Mouse (Mus musculus): ENCODE results near the gene Stab1.

Stab1 gene

GRCm38 (mm10) chr14:31161191-31161590 is 7.2 kb downstream of the Stab1 start:
- DNase-seq = no peak

- no peak for DNase-seq
Measured at GRCm38 (mm10) chr14:31160196-31161150, 8.0 kb downstream of the Stab1 start.

GRCm38 (mm10) chr14:31145694-31146093 is 22.7 kb downstream of the Stab1 start:
- DNase-seq = no peak

- no peak for DNase-seq
Measured at GRCm38 (mm10) chr14:31141011-31141410, 27.4 kb downstream of the Stab1 start.

- DNase-seq = no peak
Measured at GRCm38 (mm10) chr14:31140141-31140540, 28.3 kb downstream of the Stab1 start.

GRCm38 (mm10) chr14:31139666-31140065 is 28.8 kb downstream of the Stab1 start:
- DNase-seq = no peak

GRCm38 (mm10) chr14:31138897-31139429 is 29.5 kb downstream of the Stab1 start:
- DNase-seq = no peak

- no peak for DNase-seq
Measured at GRCm38 (mm10) chr14:31138219-31138896, 30.1 kb downstream of the Stab1 start.

GRCm38 (mm10) chr14:31137791-31138190 is 30.6 kb downstream of the Stab1 start:
- no peak for DNase-seq

- no peak for DNase-seq
Measured at GRCm38 (mm10) chr14:31137281-31137595, 31.2 kb downstream of the Stab1 start.

GRCm38 (mm10) chr14:31136411-31137280 is 31.8 kb downstream of the Stab1 start:
- no peak for DNase-seq

- DNase-seq = no peak
Measured at GRCm38 (mm10) chr14:31135495-31136410, 32.7 kb downstream of the Stab1 start.

- no peak for DNase-seq
Measured at GRCm38 (mm10) chr14:31134015-31135000, 34.1 kb downstream of the Stab1 start.

- DNase-seq = no peak
Measured at GRCm38 (mm10) chr14:31133023-31133665, 35.3 kb downstream of the Stab1 start.

GRCm38 (mm10) chr14:31132491-31132975 is 35.9 kb downstream of the Stab1 start:
- no peak for DNase-seq

GRCm38 (mm10) chr14:31132031-31132430 is 36.4 kb downstream of the Stab1 start:
- DNase-seq = no peak

- no peak for DNase-seq
Measured at GRCm38 (mm10) chr14:31131272-31131821, 37.1 kb downstream of the Stab1 start.

- no peak for DNase-seq
Measured at GRCm38 (mm10) chr14:31130236-31131220, 37.9 kb downstream of the Stab1 start, which contains the start of gene Nt5dc2. Gene Nt5dc2 (plus strand): TSS chr14:31131053.
